Mouse (Mus musculus) MEL (cell line): ENCODE data around the gene Pgs1. TPM values are rescaled to one million over a fixed set of nuclear protein-coding genes. Genes with fewer than 3 reads are reported as not detected.

Experiments used
- DNase-seq: peaks from one replicate; pipeline ENCODE4 v3.0.0; 2011; ENCODE audit warnings: low read depth, low spot score
- H3K27ac ChIP-seq: 2 replicates; pipeline ENCODE4 v1.5.1; 2012; ENCODE audit warnings: low read depth, mild to moderate bottlenecking, control low read depth, low read length, moderate library complexity; ENCODE audit not compliant: control insufficient read depth
- H3K27me3 ChIP-seq, 2 experiments: fragments of 150-350 bp in 1 of 2; sonication (generic) in 1 of 2; 2 replicates each; pipeline ENCODE4 v1.6.1; 2012; ENCODE audit warnings: low read length in 2 of 2, mild to moderate bottlenecking in 2 of 2, improper control_type of control experiment in 1 of 2, moderate library complexity in 1 of 2; ENCODE audit not compliant: insufficient read depth in 2 of 2, control insufficient read depth in 1 of 2
- H3K36me3 ChIP-seq, 2 experiments: 2 replicates each; pipeline ENCODE4 v1.6.1; 2012 to 2014; ENCODE audit warnings: low read length in 2 of 2, improper control_type of control experiment in 1 of 2, inconsistent platforms in 1 of 2, mild to moderate bottlenecking in 1 of 2; ENCODE audit not compliant: insufficient read depth in 2 of 2, control insufficient read depth in 1 of 2
- H3K4me1 ChIP-seq, 2 experiments: fragments of 150-350 bp in 1 of 2; sonication (generic) in 1 of 2; 2 replicates each; pipeline ENCODE4 v1.6.1; 2012; ENCODE audit warnings: low read length in 2 of 2, improper control_type of control experiment in 1 of 2, mild to moderate bottlenecking in 1 of 2; ENCODE audit not compliant: insufficient read depth in 2 of 2, control insufficient read depth in 1 of 2
- H3K4me3 ChIP-seq, 2 experiments: fragments of 150-350 bp in 1 of 2; sonication (generic) in 1 of 2; 2 replicates each; pipeline ENCODE4 v1.5.1; 2012; ENCODE audit warnings: low read depth in 2 of 2, low read length in 2 of 2, mild to moderate bottlenecking in 2 of 2, moderate library complexity in 2 of 2, control low read depth in 1 of 2, improper control_type of control experiment in 1 of 2; ENCODE audit not compliant: control insufficient read depth in 1 of 2, insufficient read depth in 1 of 2
- H3K79me2 ChIP-seq: 2 replicates; pipeline ENCODE4 v1.6.1; 2012; ENCODE audit warnings: mild to moderate bottlenecking, low read length, moderate library complexity; ENCODE audit not compliant: control insufficient read depth, poor library complexity, insufficient read depth
- H3K9ac ChIP-seq: 2 replicates; pipeline ENCODE4 v1.6.1; 2012; ENCODE audit warnings: low read depth, mild to moderate bottlenecking, control low read depth, low read length, moderate library complexity; ENCODE audit not compliant: control insufficient read depth, poor library complexity, severe bottlenecking
- H3K9me3 ChIP-seq: fragments of 150-350 bp; sonication (generic); replicated peaks from 2 replicates; pipeline ENCODE4 v1.6.1; 2012; ENCODE audit warnings: mild to moderate bottlenecking, low read length, improper control_type of control experiment, moderate library complexity; ENCODE audit not compliant: insufficient read depth
- BHLHE40 ChIP-seq: IDR thresholded peaks from 2 replicates; pipeline ENCODE4 v1.6.1; 2012; ENCODE audit warnings: low read depth, mild to moderate bottlenecking, inconsistent platforms, low read length, improper control_type of control experiment, borderline replicate concordance
- CHD1 ChIP-seq: IDR thresholded peaks from 2 replicates; pipeline ENCODE4 v1.6.1; 2012; ENCODE audit warnings: low read depth, mild to moderate bottlenecking, inconsistent platforms, low read length, improper control_type of control experiment
- ELF1 ChIP-seq: IDR thresholded peaks from 2 replicates; pipeline ENCODE4 v1.6.1; 2014; ENCODE audit warnings: low read depth, mild to moderate bottlenecking, inconsistent platforms, low read length, improper control_type of control experiment, moderate library complexity
- GABPA ChIP-seq: IDR thresholded peaks from 2 replicates; pipeline ENCODE4 v1.6.1; 2012; ENCODE audit warnings: low read depth, mild to moderate bottlenecking, inconsistent platforms, low read length, improper control_type of control experiment, moderate library complexity
- MXI1 ChIP-seq: IDR thresholded peaks from 2 replicates; pipeline ENCODE4 v1.6.1; 2011; ENCODE audit warnings: mild to moderate bottlenecking, low read depth, low read length, improper control_type of control experiment
- MYC ChIP-seq: IDR thresholded peaks from 2 replicates; pipeline ENCODE4 v1.6.1; 2011; ENCODE audit warnings: low read depth, mild to moderate bottlenecking, low read length, improper control_type of control experiment, moderate library complexity
- NELFE ChIP-seq: IDR thresholded peaks from 2 replicates; pipeline ENCODE4 v1.6.1; 2011; ENCODE audit warnings: low read depth, low read length, improper control_type of control experiment
- NRF1 ChIP-seq: IDR thresholded peaks from 2 replicates; pipeline ENCODE4 v1.6.1; 2014; ENCODE audit warnings: low read depth, mild to moderate bottlenecking, inconsistent platforms, low read length, improper control_type of control experiment, moderate library complexity; ENCODE audit not compliant: poor library complexity, insufficient read depth, severe bottlenecking
- POLR2A ChIP-seq, 2 experiments: IDR thresholded peaks; 2 replicates each; pipeline ENCODE4 v1.6.1; 2011 to 2012; ENCODE audit warnings: low read length in 2 of 2, mild to moderate bottlenecking in 2 of 2, control low read depth in 1 of 2, improper control_type of control experiment in 1 of 2, low read depth in 1 of 2, moderate library complexity in 1 of 2; ENCODE audit not compliant: control insufficient read depth in 1 of 2, insufficient read depth in 1 of 2, poor library complexity in 1 of 2
- RAD21 ChIP-seq: IDR thresholded peaks from 2 replicates; pipeline ENCODE4 v1.6.1; 2011; ENCODE audit warnings: mild to moderate bottlenecking, low read depth, low read length, improper control_type of control experiment
- SIN3A ChIP-seq: IDR thresholded peaks from 2 replicates; pipeline ENCODE4 v1.6.1; 2012; ENCODE audit warnings: low read length, improper control_type of control experiment, inconsistent platforms
- TAL1 ChIP-seq: IDR thresholded peaks from 2 replicates; pipeline ENCODE4 v1.6.1; 2012; ENCODE audit warnings: mild to moderate bottlenecking, inconsistent platforms, low read length, moderate library complexity, mixed read lengths
- TBP ChIP-seq: IDR thresholded peaks from 2 replicates; pipeline ENCODE4 v1.8.0; 2011; ENCODE audit warnings: low read depth, low read length, improper control_type of control experiment
- UBTF ChIP-seq: IDR thresholded peaks from 2 replicates; pipeline ENCODE4 v1.6.1; 2012; ENCODE audit warnings: low read depth, mild to moderate bottlenecking, inconsistent platforms, low read length, improper control_type of control experiment, moderate library complexity, borderline replicate concordance; ENCODE audit not compliant: insufficient read depth
- USF1 ChIP-seq: IDR thresholded peaks from 2 replicates; pipeline ENCODE4 v1.6.1; 2014; ENCODE audit warnings: low read depth, mild to moderate bottlenecking, inconsistent platforms, low read length, improper control_type of control experiment, moderate library complexity
- ZKSCAN1 ChIP-seq: IDR thresholded peaks from 2 replicates; pipeline ENCODE4 v1.6.1; 2012; ENCODE audit warnings: low read depth, mild to moderate bottlenecking, inconsistent platforms, low read length, improper control_type of control experiment, moderate library complexity
- polyA plus RNA-seq, 2 experiments: library from polyadenylated mRNA; stranded (reverse) in 1 of 2; unstranded in 1 of 2; fragments of >175 nt in 1 of 2; fragments of >200 nt in 1 of 2; gene quantifications; 2 replicates each; pipeline versions ENCODE4 v1.2.1 to v1.2.4; 2012; ENCODE audit warnings: low replicate concordance in 2 of 2, low read depth in 1 of 2; ENCODE audit not compliant: insufficient read length in 2 of 2, insufficient read depth in 1 of 2, missing spikeins in 1 of 2
- total RNA-seq: library from RNA; depleted of rRNA; stranded (reverse); fragments of 300-350 nt; gene quantifications from 2 replicates; pipeline ENCODE4 v1.2.3, GENCODE M21; 2012

The Pgs1 gene
- total and polyA plus RNA-seq, 3 experiments, result 48.6 to 61.6 TPM; not detected in 1

DNA sequence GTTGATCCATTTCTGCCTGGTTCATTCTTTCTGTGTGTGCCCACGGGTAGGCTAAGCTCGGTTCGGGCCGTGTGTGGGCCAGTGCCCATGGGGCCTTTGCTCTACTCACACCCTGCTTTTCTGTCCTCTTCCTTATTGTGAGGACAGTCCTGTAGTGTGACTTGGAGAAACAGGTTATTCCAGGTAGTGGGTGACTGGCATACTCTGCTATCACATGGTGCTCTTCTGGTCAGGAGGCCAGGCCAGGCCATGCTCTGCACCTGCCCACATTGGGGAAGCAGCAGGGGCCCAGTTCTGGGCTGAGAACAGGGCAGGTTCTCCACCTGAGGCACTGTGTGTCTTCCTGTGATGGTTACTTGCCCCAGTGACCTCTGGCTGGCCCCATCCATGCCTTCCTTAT lies 12.3 kb downstream of the Pgs1 start:
- Histone ChIP-seq H3K9ac (no peak overlapping the region), H3K27me3 (no peaks in the 10 kb centered on the region), H3K4me1 (peaks cover 13 to 23% of the 10 kb centered on the region in 2 experiments)
- TF ChIP-seq NRF1 (no peak), UBTF (no peak), RAD21 (no peak), ZKSCAN1 (no peak), TAL1 (no peak), CHD1 (no peak), SIN3A (no peak)
- TF ChIP-seq, all 39 proteins: peak for 0
- Histone ChIP-seq H3K79me2 (peaks cover 31% of the 10 kb centered on the region), H3K27ac (no peak overlapping the region), H3K9me3 (no peaks in the 10 kb centered on the region), H3K36me3 (peaks cover 15 to 19% of the 10 kb centered on the region in 2 experiments), H3K4me3 (no peak overlapping the region)
- no peak for DNase-seq

DNA sequence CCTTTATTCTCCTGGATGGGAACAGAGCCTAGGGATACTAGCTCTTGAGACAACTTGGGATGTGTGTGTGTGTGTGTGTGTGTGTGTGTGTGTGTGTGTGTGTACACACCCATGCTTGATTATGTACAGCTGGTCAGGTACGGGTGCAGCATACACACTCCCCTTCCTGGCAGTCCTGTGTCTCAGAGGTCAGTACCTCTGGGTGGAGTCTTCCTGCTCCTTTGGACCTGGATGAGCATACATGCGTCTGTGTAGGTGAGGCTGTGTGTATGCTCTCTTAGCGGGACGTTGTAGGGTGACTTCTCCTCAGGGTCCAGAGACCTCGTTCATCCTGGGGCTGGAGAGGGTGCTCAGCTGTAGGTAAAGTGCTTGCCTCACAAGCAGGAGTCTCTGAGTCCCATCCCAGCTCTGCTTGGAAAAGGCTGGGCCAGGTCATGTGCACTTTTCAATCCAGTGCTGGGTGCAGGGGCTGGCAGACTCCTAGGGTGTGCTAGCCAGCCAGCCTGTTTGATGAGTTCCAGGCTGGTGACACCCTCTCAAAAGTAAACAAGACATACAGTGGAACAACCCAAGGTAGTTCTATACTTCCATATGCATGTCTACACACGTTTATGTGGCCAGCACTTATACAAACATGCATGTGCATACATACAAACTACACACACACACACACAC lies 13.3 kb downstream of the Pgs1 start:
- H3K4me3 ChIP-seq, result no peak overlapping the region
- peaks cover 10 to 13% of the 10 kb centered on the region in 2 experiments for H3K4me1 ChIP-seq
- H3K9ac ChIP-seq, result no peak overlapping the region
- H3K9me3 ChIP-seq, result no peaks in the 10 kb centered on the region
- H3K27me3 ChIP-seq, result no peaks in the 10 kb centered on the region
- no peak overlapping the region for H3K27ac ChIP-seq
- no peak for DNase-seq
- H3K36me3 ChIP-seq, result peaks cover 11 to 21% of the 10 kb centered on the region in 2 experiments
- peaks cover 23% of the 10 kb centered on the region for H3K79me2 ChIP-seq
- no peak for TF ChIP-seq ELF1
- TF ChIP-seq POLR2A (IDR thresholded peaks at IDR 0.05; ENCODE audit: control insufficient read depth in 1 of 2, insufficient read depth in 1 of 2, low read depth in 1 of 2, low read length in 2 of 2, poor library complexity in 1 of 2), result no peak
- TF ChIP-seq USF1, result no peak
- no peak for TF ChIP-seq MXI1
- TF ChIP-seq MYC, result no peak
- TF ChIP-seq CHD1, result no peak
- TF ChIP-seq NELFE, result no peak
- TF ChIP-seq BHLHE40, result no peak
- TF ChIP-seq GABPA, result no peak
- no peak for TF ChIP-seq TBP
- TF ChIP-seq, all 39 proteins: peak for 0
